Mouse (Mus musculus): ENCODE results near the gene Ublcp1. TPM values are rescaled to one million over a fixed set of nuclear protein-coding genes. Genes with fewer than 3 reads are reported as not detected.

Ublcp1 gene
- polyA plus RNA-seq, 1 experiment from 2014 or later = 40.9 TPM

DNA sequence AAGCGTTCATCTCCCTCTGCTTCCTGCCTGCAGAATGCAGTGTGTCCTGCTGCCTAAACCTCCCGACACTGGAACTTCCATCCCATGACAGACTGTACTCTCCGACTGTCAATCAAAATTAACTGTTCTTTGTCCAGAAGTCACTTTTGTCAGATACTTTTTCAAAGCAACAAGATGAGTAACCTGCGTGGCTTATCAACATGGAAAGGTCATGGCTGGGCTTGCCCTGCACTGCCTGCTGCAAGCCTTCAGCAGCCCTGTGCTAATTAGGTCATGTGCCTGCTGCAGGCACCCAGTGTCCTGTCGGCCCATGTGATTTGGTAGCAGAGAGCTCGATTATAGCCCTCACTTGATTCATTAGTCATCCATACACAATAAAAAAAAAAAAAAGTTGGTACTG is 44.7 kb downstream of the Ublcp1 start:
- Histone ChIP-seq H3K4me3 (ENCODE audit: low read depth, low read length) (no peak overlapping the region), H3K36me3 (replicated peaks; ENCODE audit: insufficient read depth, low read length) (no peaks in the 10 kb centered on the region), H3K4me2 (ENCODE audit: low read depth, low read length) (no peak overlapping the region), H3K9ac (replicated peaks) (no peak overlapping the region), H3K27me3 (ENCODE audit: insufficient read depth, low read length) (0 out of 2 replicates have a peak, but pooled peaks cover under 1% of the 10 kb centered on the region), H3K4me1 (ENCODE audit: insufficient read depth) (no peaks in the 10 kb centered on the region), H3K9me3 (ENCODE audit: low read length) (no peaks in the 10 kb centered on the region), H3K27ac (ENCODE audit: low read depth) (no peak overlapping the region)
- ATAC-seq = no peak
- DNase-seq = no peak
- WGBS (ENCODE audit: insufficient replicate concordance) = 70% methylated on average over 6 of the region's 6 CpGs
- TF ChIP-seq CTCF (IDR thresholded peaks at IDR 0.05; ENCODE audit: low read depth) (no peak), EP300 (IDR thresholded peaks at IDR 0.05; ENCODE audit: low read depth) (no peak)

DNA sequence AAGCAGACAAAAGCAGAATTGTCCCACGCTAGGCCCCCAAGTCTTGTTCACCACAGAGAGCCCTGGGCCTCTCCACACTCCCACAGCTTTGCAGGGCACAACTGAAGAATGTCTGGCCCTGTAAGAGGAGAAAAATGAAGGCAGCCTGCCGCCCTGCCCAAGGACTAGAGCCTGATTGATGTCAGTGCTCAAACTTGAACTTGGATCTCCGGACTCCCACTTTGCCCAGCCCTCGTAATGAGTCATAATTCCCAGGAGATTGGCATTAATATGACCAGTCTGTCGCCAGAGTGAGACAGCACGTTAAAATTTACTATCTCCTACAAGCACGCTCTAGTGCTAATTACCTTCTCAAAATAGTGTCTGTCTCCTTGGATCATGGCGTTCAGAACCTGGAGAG is 45.3 kb downstream of the Ublcp1 start:
- H3K9me3 ChIP-seq (ENCODE audit: low read length) = no peaks in the 10 kb centered on the region
- H3K36me3 ChIP-seq (replicated peaks; ENCODE audit: insufficient read depth, low read length) = no peaks in the 10 kb centered on the region
- ATAC-seq (no peak), DNase-seq (no peak)
- no peak overlapping the region for H3K27ac ChIP-seq (ENCODE audit: low read depth)
- no peaks in the 10 kb centered on the region for H3K4me1 ChIP-seq (ENCODE audit: insufficient read depth)
- H3K4me3 ChIP-seq (ENCODE audit: low read depth, low read length) = no peak overlapping the region
- no peak overlapping the region for H3K4me2 ChIP-seq (ENCODE audit: low read depth, low read length)
- H3K27me3 ChIP-seq (ENCODE audit: insufficient read depth, low read length) = 0 out of 2 replicates have a peak, but pooled peaks cover 2% of the 10 kb centered on the region
- no peak overlapping the region for H3K9ac ChIP-seq (replicated peaks)
- 73% methylated on average over 8 of the region's 8 CpGs for WGBS (ENCODE audit: insufficient replicate concordance)
- TF ChIP-seq CTCF (IDR thresholded peaks at IDR 0.05; ENCODE audit: low read depth) (no peak), EP300 (IDR thresholded peaks at IDR 0.05; ENCODE audit: low read depth) (no peak)

DNA sequence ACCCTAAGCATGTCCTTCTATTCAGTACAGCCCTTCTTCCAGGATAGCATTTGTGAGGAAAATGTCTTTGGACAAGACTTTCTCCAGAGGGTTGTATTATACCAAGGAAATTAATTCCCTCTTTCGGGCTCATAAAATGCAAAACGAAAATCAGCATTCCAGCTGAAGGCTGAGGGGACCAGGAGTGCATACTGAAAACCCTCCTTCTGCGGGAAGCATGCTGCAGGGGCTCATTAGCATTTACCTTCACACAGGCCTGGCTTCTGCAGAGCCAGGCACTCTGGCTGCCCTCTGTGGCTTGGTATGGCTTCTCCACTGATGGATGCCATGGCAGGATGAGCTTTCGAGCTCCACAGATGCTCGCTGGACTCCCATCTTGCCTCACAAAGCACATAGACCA is 46.3 kb downstream of the Ublcp1 start:
- Histone ChIP-seq H3K27me3 (ENCODE audit: insufficient read depth, low read length) (0 out of 2 replicates have a peak, but pooled peaks cover 2% of the 10 kb centered on the region), H3K27ac (ENCODE audit: low read depth) (no peak overlapping the region), H3K9me3 (ENCODE audit: low read length) (no peaks in the 10 kb centered on the region), H3K4me1 (ENCODE audit: insufficient read depth) (no peaks in the 10 kb centered on the region), H3K4me2 (ENCODE audit: low read depth, low read length) (no peak overlapping the region), H3K4me3 (ENCODE audit: low read depth, low read length) (no peak overlapping the region), H3K36me3 (replicated peaks; ENCODE audit: insufficient read depth, low read length) (no peaks in the 10 kb centered on the region), H3K9ac (replicated peaks) (no peak overlapping the region)
- DNase-seq (no peak), ATAC-seq (no peak)
- no peak for TF ChIP-seq EP300 (IDR thresholded peaks at IDR 0.05; ENCODE audit: low read depth)
- no peak for TF ChIP-seq CTCF (IDR thresholded peaks at IDR 0.05; ENCODE audit: low read depth)
- 67% methylated on average over 5 of the region's 5 CpGs for WGBS (ENCODE audit: insufficient replicate concordance)

DNA sequence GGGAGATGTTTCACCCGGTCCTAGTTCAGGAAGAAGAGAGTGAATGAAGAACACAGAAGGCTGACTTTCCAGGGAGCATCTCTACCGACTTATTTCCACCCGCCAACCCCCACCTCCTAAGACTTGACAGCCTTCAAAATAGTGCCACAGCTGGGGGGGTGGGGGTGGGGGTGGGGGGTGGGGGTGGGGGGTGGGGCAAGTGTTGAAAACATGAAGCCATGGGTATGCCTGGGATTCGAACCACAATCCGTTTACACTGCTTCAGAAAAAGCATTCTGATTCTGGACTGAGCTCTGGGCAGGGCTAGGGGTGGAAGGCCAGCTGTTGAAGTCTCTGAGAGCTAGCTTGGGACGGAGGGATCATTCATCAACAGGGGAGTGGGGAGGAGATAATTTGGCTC is 47.0 kb downstream of the Ublcp1 start:
- H3K4me1 ChIP-seq (ENCODE audit: insufficient read depth) = no peaks in the 10 kb centered on the region
- H3K27ac ChIP-seq (ENCODE audit: low read depth) = no peak overlapping the region
- H3K9ac ChIP-seq (replicated peaks) = no peak overlapping the region
- whole genome bisulfite sequencing (ENCODE audit: insufficient replicate concordance) = 50% methylated on average over 6 of the region's 6 CpGs
- no peaks in the 10 kb centered on the region for H3K36me3 ChIP-seq (replicated peaks; ENCODE audit: insufficient read depth, low read length)
- H3K4me3 ChIP-seq (ENCODE audit: low read depth, low read length) = no peak overlapping the region
- no peak for DNase-seq
- no peak for ATAC-seq
- TF ChIP-seq CTCF (IDR thresholded peaks at IDR 0.05; ENCODE audit: low read depth) (no peak), EP300 (IDR thresholded peaks at IDR 0.05; ENCODE audit: low read depth) (no peak)
- H3K9me3 ChIP-seq (ENCODE audit: low read length) = no peaks in the 10 kb centered on the region
- H3K27me3 ChIP-seq (ENCODE audit: insufficient read depth, low read length) = 0 out of 2 replicates have a peak, but pooled peaks cover 2% of the 10 kb centered on the region
- no peak overlapping the region for H3K4me2 ChIP-seq (ENCODE audit: low read depth, low read length)

DNA sequence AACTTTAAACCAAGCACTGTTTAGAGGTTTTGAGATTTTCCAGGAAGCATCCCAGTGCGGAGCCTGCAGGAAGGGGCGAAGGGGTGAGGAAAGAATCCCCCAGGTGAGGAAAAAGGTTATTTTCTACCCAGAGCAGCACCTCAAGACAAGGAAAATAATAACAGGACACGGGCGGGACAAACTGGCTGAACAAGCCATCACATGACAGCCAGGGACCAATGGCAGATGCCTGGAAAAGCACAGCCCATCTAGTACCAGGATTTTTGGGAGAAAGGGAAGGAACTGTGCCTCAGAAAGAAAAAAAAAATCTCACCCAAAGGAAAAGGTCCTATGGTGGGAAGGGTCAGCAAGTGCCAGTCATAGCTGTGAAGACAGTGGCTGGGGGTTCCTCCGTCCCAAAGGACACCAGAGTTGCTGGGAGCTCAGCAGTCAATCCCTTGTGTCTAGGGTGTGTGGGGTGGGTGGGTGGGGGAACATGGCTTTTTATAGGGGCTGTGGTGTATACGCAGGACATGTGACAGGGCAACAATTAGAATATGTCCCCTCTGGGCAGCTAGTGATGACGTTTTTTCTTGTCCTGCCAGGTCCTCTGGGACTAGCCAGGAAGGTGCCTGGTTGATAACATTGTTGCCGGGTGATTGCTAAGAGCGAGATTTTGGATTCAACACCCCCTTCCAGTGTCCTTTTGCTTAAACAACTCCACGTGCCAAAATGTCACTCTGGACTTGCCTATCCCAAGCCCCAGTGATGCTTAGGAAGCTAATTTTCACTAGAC is 47.8 kb downstream of the Ublcp1 start:
- Histone ChIP-seq H3K4me3 (ENCODE audit: low read depth, low read length) (no peak overlapping the region), H3K4me2 (ENCODE audit: low read depth, low read length) (no peak overlapping the region), H3K9me3 (ENCODE audit: low read length) (no peaks in the 10 kb centered on the region), H3K27me3 (ENCODE audit: insufficient read depth, low read length) (0 out of 2 replicates have a peak, but pooled peaks cover 2% of the 10 kb centered on the region), H3K4me1 (ENCODE audit: insufficient read depth) (no peaks in the 10 kb centered on the region), H3K36me3 (replicated peaks; ENCODE audit: insufficient read depth, low read length) (no peaks in the 10 kb centered on the region), H3K9ac (replicated peaks) (no peak overlapping the region), H3K27ac (ENCODE audit: low read depth) (no peak overlapping the region)
- WGBS (ENCODE audit: insufficient replicate concordance) = 52% methylated on average over 10 of the region's 10 CpGs
- no peak for TF ChIP-seq EP300 (IDR thresholded peaks at IDR 0.05; ENCODE audit: low read depth)
- TF ChIP-seq CTCF (IDR thresholded peaks at IDR 0.05; ENCODE audit: low read depth) = no peak
- DNase-seq = no peak
- no peak for ATAC-seq

DNA sequence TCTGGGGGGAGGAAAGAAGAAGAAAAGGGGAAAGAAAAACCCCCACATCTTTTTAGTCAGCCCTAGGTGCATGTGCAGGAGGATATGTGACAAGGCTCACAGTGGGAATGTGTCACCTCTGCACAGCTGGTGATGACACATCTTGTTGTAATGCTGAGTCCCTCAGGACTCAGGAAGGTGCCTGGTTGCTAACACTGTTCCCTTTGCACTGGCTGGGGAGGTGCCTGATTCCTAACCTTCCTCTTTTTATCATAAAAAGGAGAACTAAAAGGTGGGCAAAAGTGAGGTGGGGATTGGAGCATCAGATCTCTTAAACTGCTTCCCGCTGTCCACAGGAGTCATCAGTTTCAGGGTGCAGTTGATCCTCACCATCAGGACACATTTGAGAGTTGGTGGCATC is 52.9 kb downstream of the Ublcp1 start:
- Histone ChIP-seq H3K27ac (ENCODE audit: low read depth) (no peak overlapping the region), H3K4me1 (ENCODE audit: insufficient read depth) (peaks cover 2% of the 10 kb centered on the region; the same call in 1 of the 2 replicates), H3K27me3 (ENCODE audit: insufficient read depth, low read length) (0 out of 2 replicates have a peak, but pooled peaks cover 2% of the 10 kb centered on the region), H3K9ac (replicated peaks) (no peak overlapping the region), H3K4me3 (ENCODE audit: low read depth, low read length) (no peak overlapping the region), H3K4me2 (ENCODE audit: low read depth, low read length) (no peak overlapping the region), H3K36me3 (replicated peaks; ENCODE audit: insufficient read depth, low read length) (no peaks in the 10 kb centered on the region), H3K9me3 (ENCODE audit: low read length) (no peaks in the 10 kb centered on the region)
- DNase-seq = no peak
- TF ChIP-seq EP300 (IDR thresholded peaks at IDR 0.05; ENCODE audit: low read depth) (no peak), CTCF (IDR thresholded peaks at IDR 0.05; ENCODE audit: low read depth) (no peak)
- ATAC-seq = no peak
- 37% methylated on average over 1 of the region's 1 CpGs for WGBS (ENCODE audit: insufficient replicate concordance)
